Mouse (Mus musculus) embryonic facial prominence, embryonic 11.5 days (tissue): Measurements from ENCODE around the gene Nlrx1. TPM values are rescaled to one million over a fixed set of nuclear protein-coding genes. Genes with fewer than 3 reads are reported as not detected.
A peak's percentile ranks its signal among the peaks of the same experiment; 100 is the strongest.

Experiments
- ATAC-seq: fragments of 200-750 bp; cut with Nextera tagmentation; replicated peaks from 2 replicates; pipeline ENCODE4 v1.8.0; 2017; ENCODE audit warnings: low read depth; ENCODE audit not compliant: insufficient number of reproducible peaks, low FRiP score, low TSS enrichment
- DNase-seq: peaks from one replicate; pipeline ENCODE4 v3.0.0-alpha.2; 2015; ENCODE audit warnings: low spot score
- H3K27ac ChIP-seq: fragments of 300-500 bp; sonication (generic); replicated peaks from 2 replicates; pipeline ENCODE4 v1.5.1; 2014; ENCODE audit warnings: mild to moderate bottlenecking, low read depth, low read length, control low read depth
- H3K27me3 ChIP-seq: fragments of 300-500 bp; sonication (generic); 2 replicates; pipeline ENCODE4 v1.6.1; 2014; ENCODE audit warnings: mild to moderate bottlenecking, low read length, moderate library complexity, mixed read lengths; ENCODE audit not compliant: control insufficient read depth, insufficient read depth
- H3K36me3 ChIP-seq: fragments of 300-500 bp; sonication (generic); replicated peaks from 2 replicates; pipeline ENCODE4 v1.6.1; 2014; ENCODE audit warnings: low read depth, mild to moderate bottlenecking, low read length, moderate library complexity, mixed read lengths; ENCODE audit not compliant: control insufficient read depth, insufficient read depth
- H3K4me1 ChIP-seq: fragments of 300-500 bp; sonication (generic); 2 replicates; pipeline ENCODE4 v1.6.1; 2014; ENCODE audit warnings: low read length, mixed read lengths; ENCODE audit not compliant: control insufficient read depth, insufficient read depth
- H3K4me2 ChIP-seq: fragments of 300-500 bp; sonication (generic); 2 replicates; pipeline ENCODE4 v1.6.1; 2014; ENCODE audit warnings: low read depth, mild to moderate bottlenecking, control low read depth, low read length, moderate library complexity
- H3K4me3 ChIP-seq: fragments of 300-500 bp; sonication (generic); 2 replicates; pipeline ENCODE4 v1.5.1; 2014; ENCODE audit warnings: low read depth, low read length, control low read depth
- H3K9ac ChIP-seq: fragments of 300-500 bp; sonication (generic); replicated peaks from 2 replicates; pipeline ENCODE4 v1.6.1; 2014; ENCODE audit warnings: mild to moderate bottlenecking, control low read depth, low read length
- H3K9me3 ChIP-seq: fragments of 300-500 bp; sonication (generic); replicated peaks from 2 replicates; pipeline ENCODE4 v1.6.1; 2016; ENCODE audit warnings: mild to moderate bottlenecking, low read length, inconsistent platforms, mixed read lengths; ENCODE audit not compliant: control insufficient read depth
- WGBS: fragments of 180-500 bp; shearing (Covaris S2); extraction: QIAGEN DNeasy Blood & Tissue Kit; methylation state at CpG from one replicate; pipeline ENCODE4 v1.1.7; 2014; 5-methylcytosine and 5-hydroxymethylcytosine counted together
- polyA plus RNA-seq: library from polyadenylated mRNA; unstranded; fragments of >200 nt; fragmentation: Nextera tagmentation; extraction: Ambion mirVana; gene quantifications from 2 replicates; pipeline ENCODE4 v1.2.1, GENCODE M21; 2014

Nlrx1 gene
- polyA plus RNA-seq, 1 experiment from 2014 or later, result 2.6 TPM

GRCm38 (mm10) chr9:44250445-44250844 is 18.0 kb downstream of the Nlrx1 start:
- no peak for ATAC-seq
- WGBS, result 49% methylated on average over 4 of the region's 4 CpGs

GRCm38 (mm10) chr9:44249181-44250146 is 18.9 kb downstream of the Nlrx1 start:
- H3K9ac ChIP-seq, result no peak overlapping the region
- H3K4me2 ChIP-seq, result no peak overlapping the region; the same call in 1 of the 2 replicates
- no peaks in the 10 kb centered on the region for H3K4me1 ChIP-seq
- peak; percentile 78 for ATAC-seq
- H3K36me3 ChIP-seq, result no peaks in the 10 kb centered on the region
- H3K27ac ChIP-seq, result no peak overlapping the region
- H3K27me3 ChIP-seq, result no peaks in the 10 kb centered on the region
- no peaks in the 10 kb centered on the region for H3K9me3 ChIP-seq
- 45% methylated on average over 26 of the region's 26 CpGs for WGBS
- DNase-seq, result peak; percentile 64
- no peak overlapping the region for H3K4me3 ChIP-seq

More at GRCm38 (mm10) chr9:44250445-44250844, 18.0 kb downstream of the Nlrx1 start:
- H3K4me2 ChIP-seq, result no peak overlapping the region
- H3K27ac ChIP-seq, result no peak overlapping the region
- H3K27me3 ChIP-seq, result no peaks in the 10 kb centered on the region
- no peak overlapping the region for H3K4me3 ChIP-seq
- peaks cover 2% of the 10 kb centered on the region; the same call in 1 of the 2 replicates for H3K4me1 ChIP-seq
- no peak overlapping the region for H3K9ac ChIP-seq
- H3K9me3 ChIP-seq, result no peaks in the 10 kb centered on the region
- no peak for DNase-seq
- H3K36me3 ChIP-seq, result no peaks in the 10 kb centered on the region

- H3K4me2 ChIP-seq, result no peak overlapping the region
- DNase-seq, result no peak
- H3K27ac ChIP-seq, result no peak overlapping the region
- no peak overlapping the region for H3K4me3 ChIP-seq
- no peaks in the 10 kb centered on the region for H3K9me3 ChIP-seq
- H3K9ac ChIP-seq, result no peak overlapping the region
- H3K27me3 ChIP-seq, result no peaks in the 10 kb centered on the region
- no peaks in the 10 kb centered on the region for H3K36me3 ChIP-seq
- no peaks in the 10 kb centered on the region for H3K4me1 ChIP-seq
- ATAC-seq, result no peak
- 84% methylated on average over 6 of the region's 6 CpGs for WGBS
Observed at GRCm38 (mm10) chr9:44247907-44248306, 20.5 kb downstream of the Nlrx1 start.

GRCm38 (mm10) chr9:44243621-44244020 is 24.8 kb downstream of the Nlrx1 start:
- Histone ChIP-seq H3K27me3 (no peaks in the 10 kb centered on the region), H3K4me1 (no peaks in the 10 kb centered on the region), H3K4me3 (no peak overlapping the region), H3K36me3 (no peaks in the 10 kb centered on the region), H3K4me2 (no peak overlapping the region), H3K27ac (no peak overlapping the region), H3K9me3 (no peaks in the 10 kb centered on the region), H3K9ac (no peak overlapping the region)
- no peak for DNase-seq
- 32% methylated on average over 2 of the region's 2 CpGs for WGBS
- no peak for ATAC-seq

GRCm38 (mm10) chr9:44241418-44241817 is 27.0 kb downstream of the Nlrx1 start:
- Histone ChIP-seq H3K9me3 (no peaks in the 10 kb centered on the region), H3K36me3 (no peaks in the 10 kb centered on the region), H3K9ac (no peak overlapping the region), H3K4me2 (no peak overlapping the region), H3K27me3 (no peaks in the 10 kb centered on the region), H3K4me3 (no peak overlapping the region), H3K4me1 (no peaks in the 10 kb centered on the region), H3K27ac (no peak overlapping the region)
- no peak for DNase-seq
- ATAC-seq, result no peak
- WGBS, result 73% methylated on average over 9 of the region's 9 CpGs

- Histone ChIP-seq H3K27me3 (no peaks in the 10 kb centered on the region), H3K36me3 (no peaks in the 10 kb centered on the region), H3K27ac (no peak overlapping the region), H3K4me2 (no peak overlapping the region), H3K9me3 (no peaks in the 10 kb centered on the region), H3K9ac (no peak overlapping the region), H3K4me3 (no peak overlapping the region), H3K4me1 (no peaks in the 10 kb centered on the region)
- WGBS, result 45% methylated on average over 5 of the region's 5 CpGs
- no peak for DNase-seq
- ATAC-seq, result no peak
Observed at GRCm38 (mm10) chr9:44240911-44241310, 27.5 kb downstream of the Nlrx1 start.

GRCm38 (mm10) chr9:44240399-44240798 is 28.0 kb downstream of the Nlrx1 start, which contains the start of gene Ccdc153:
Gene Ccdc153 (plus strand): TSS chr9:44240676.
- no peaks in the 10 kb centered on the region for H3K9me3 ChIP-seq
- ATAC-seq (no peak), DNase-seq (no peak)
- H3K4me1 ChIP-seq, result no peaks in the 10 kb centered on the region
- no peak within 1 kb of the TSS for H3K9ac ChIP-seq
- no peak within 1 kb of the TSS for H3K4me2 ChIP-seq
- H3K36me3 ChIP-seq, result no peaks in the 10 kb centered on the region
- no peak within 1 kb of the TSS for H3K4me3 ChIP-seq
- no peak within 1 kb of the TSS for H3K27ac ChIP-seq
- WGBS, result 52% methylated on average over 2 of the region's 2 CpGs
- H3K27me3 ChIP-seq, result no peaks in the 10 kb centered on the region

GRCm38 (mm10) chr9:44239447-44239846 is 29.0 kb downstream of the Nlrx1 start:
- no peak for ATAC-seq
- no peak overlapping the region for H3K4me3 ChIP-seq
- H3K36me3 ChIP-seq, result no peaks in the 10 kb centered on the region
- no peaks in the 10 kb centered on the region for H3K4me1 ChIP-seq
- no peak overlapping the region for H3K9ac ChIP-seq
- no peak overlapping the region for H3K4me2 ChIP-seq
- DNase-seq, result peak; percentile 89
- WGBS, result 15% methylated on average over 5 of the region's 5 CpGs
- H3K9me3 ChIP-seq, result no peaks in the 10 kb centered on the region
- H3K27ac ChIP-seq, result no peak overlapping the region
- H3K27me3 ChIP-seq, result no peaks in the 10 kb centered on the region
